In genomic region chr3:114030886-114031285, GRCm38 (mm10) we compare ENCODE assay signal across 8 mouse cellular contexts. TPM values are rescaled to one million over a fixed set of nuclear protein-coding genes. Genes with fewer than 3 reads are reported as not detected.
A peak's percentile ranks its signal among the peaks of the same experiment; 100 is the strongest.
DNase-seq lines count a peak whose midpoint lies in the region; ATAC-seq and TF ChIP-seq lines count a peak whose summit lies in the region.

No protein-coding gene starts in this region.

- H3K36me3 ChIP-seq in lung, embryonic 14.5 days (ENCODE audit: insufficient read depth) = no peaks in the 10 kb centered on the region
- H3K36me3 ChIP-seq in limb, embryonic 13.5 days = no peaks in the 10 kb centered on the region

- peak overlapping the region; percentile 57 for H3K4me3 ChIP-seq in lung, embryonic 14.5 days (ENCODE audit: low read depth, low read length)
- H3K4me3 ChIP-seq in limb, embryonic 13.5 days = peak overlapping the region; percentile 63

- no peaks in the 10 kb centered on the region for H3K9me3 ChIP-seq in lung, embryonic 14.5 days (ENCODE audit: low read depth, low read length)
- no peaks in the 10 kb centered on the region for H3K9me3 ChIP-seq in limb, embryonic 13.5 days

- no peaks in the 10 kb centered on the region for H3K27me3 ChIP-seq in lung, embryonic 14.5 days (ENCODE audit: insufficient read depth, low read length)
- no peaks in the 10 kb centered on the region for H3K27me3 ChIP-seq in limb, embryonic 13.5 days

- no peak for TF ChIP-seq CTCF in lung, embryonic 14.5 days (IDR thresholded peaks at IDR 0.05; ENCODE audit: low read depth)

- no peak for DNase-seq in cerebellum, adult 8-10 months
- peak; percentile 11 for DNase-seq in lung, embryonic 14.5 days
- DNase-seq in lung, postnatal 36 days = no peak
- DNase-seq in retina, postnatal 1 day = peak; percentile 19
- no peak for DNase-seq in layer of hippocampus, postnatal 14 days (ENCODE audit: low spot score in 2 of 2)
- DNase-seq in layer of hippocampus, postnatal 25 days (ENCODE audit: extremely low spot score in 1 of 2, low spot score in 1 of 2) = no peak

- ATAC-seq in cerebellum, adult (ENCODE audit: insufficient number of reproducible peaks, low FRiP score, low TSS enrichment) = peak; percentile 37; the same call in 1 of the 2 replicates
- no peak for ATAC-seq in lung, embryonic 14.5 days (ENCODE audit: insufficient read depth)
- no peak for ATAC-seq in limb, embryonic 13.5 days (ENCODE audit: low FRiP score, low read depth)

- H3K4me2 ChIP-seq in lung, embryonic 14.5 days = peak overlapping the region; percentile 88
- peak overlapping the region; percentile 78 for H3K4me2 ChIP-seq in limb, embryonic 13.5 days (replicated peaks)

- H3K9ac ChIP-seq in lung, embryonic 14.5 days = peak overlapping the region; percentile 48
- H3K9ac ChIP-seq in limb, embryonic 13.5 days = peak overlapping the region; percentile 76

- 0% methylated on average over 9 of the region's 9 CpGs for WGBS in lung, embryonic 14.5 days
- under 1% methylated on average over 9 of the region's 9 CpGs for WGBS in limb, embryonic 13.5 days

- H3K4me1 ChIP-seq in lung, embryonic 14.5 days (ENCODE audit: insufficient read depth) = no peaks in the 10 kb centered on the region
- peaks cover 16% of the 10 kb centered on the region for H3K4me1 ChIP-seq in limb, embryonic 13.5 days

- no peak overlapping the region; the same call in 1 of the 2 replicates for H3K27ac ChIP-seq in lung, embryonic 14.5 days (ENCODE audit: low read depth)
- peak overlapping the region; percentile 87 for H3K27ac ChIP-seq in limb, embryonic 13.5 days

RNA-seq across cellular contexts. Expression of gene Col11a1, which starts 0.5 kb away (rescaled TPM):
- 11.9 and 12.4 TPM in 2 replicates for polyA plus RNA-seq in lung, embryonic 14.5 days (2014; fragmentation: Nextera tagmentation; extraction: Ambion mirVana)
- 116 and 142 TPM in 2 replicates for polyA plus RNA-seq in limb, embryonic 13.5 days (2015; fragmentation: Nextera tagmentation; extraction: Ambion mirVana)
- total RNA-seq in layer of hippocampus, postnatal 14 days (2021) = 10 to 100 TPM; 14.6 to 15.9 TPM
- total RNA-seq in layer of hippocampus, postnatal 25 days (2021) = 10 to 100 TPM in 1 of 2 experiments, 1 to 10 TPM in 1; 8.1 to 13.3 TPM

Comparison
In these comparisons a context has a peak if more than half of its experiments do, and no peak if none do; other contexts are left out.
1. DNase-seq: peak in lung, embryonic 14.5 days (single experiment) and retina, postnatal 1 day (single experiment); none in cerebellum, adult 8-10 months (single experiment), lung, postnatal 36 days (single experiment), layer of hippocampus, postnatal 14 days (0 of 2) and layer of hippocampus, postnatal 25 days (0 of 2).